Mouse (Mus musculus): ENCODE results near the gene Chrdl1. TPM values are rescaled to one million over a fixed set of nuclear protein-coding genes. Genes with fewer than 3 reads are reported as not detected.
A peak's percentile ranks its signal among the peaks of the same experiment; 100 is the strongest.

Chrdl1 gene
- polyA plus RNA-seq, 1 experiment, result not detected

- Histone ChIP-seq H3K79me2 (ENCODE audit: control insufficient read depth, insufficient read depth) (no peaks in the 10 kb centered on the region), H3K36me3 (ENCODE audit: control insufficient read depth, insufficient read depth) (no peaks in the 10 kb centered on the region), H3ac (ENCODE audit: control insufficient read depth, insufficient read length) (no peak overlapping the region), H3K4me3 (no peak overlapping the region), H3K27me3 (ENCODE audit: control insufficient read depth, insufficient read depth, insufficient read length) (no peaks in the 10 kb centered on the region), H3K4me2 (ENCODE audit: low read depth) (no peak overlapping the region)
- TF ChIP-seq MAX (IDR thresholded peaks at IDR 0.05; ENCODE audit: low read depth), result no peak
- no peak for TF ChIP-seq TCF3 (IDR thresholded peaks at IDR 0.05; ENCODE audit: insufficient read length, low read depth)
- no peak for TF ChIP-seq MYOD1 (IDR thresholded peaks at IDR 0.05; ENCODE audit: control insufficient read depth in 1 of 3, insufficient read length in 2 of 3, low read depth in 2 of 3)
- no peak for TF ChIP-seq REST (IDR thresholded peaks at IDR 0.05; ENCODE audit: insufficient read depth, insufficient read length)
- TF ChIP-seq USF1 (IDR thresholded peaks at IDR 0.05; ENCODE audit: low read depth), result no peak
- TF ChIP-seq SRF (IDR thresholded peaks at IDR 0.05; ENCODE audit: control insufficient read depth, insufficient read length, low read depth), result no peak
- TF ChIP-seq TCF12 (IDR thresholded peaks at IDR 0.05; ENCODE audit: insufficient read depth, poor library complexity, severe bottlenecking), result no peak
- no peak for TF ChIP-seq POLR2AphosphoS2 (IDR thresholded peaks at IDR 0.05; ENCODE audit: insufficient read length, low read depth)
- no peak for TF ChIP-seq POLR2A (IDR thresholded peaks at IDR 0.05; ENCODE audit: insufficient read length, low read depth)
These were observed 57.4 kb downstream of the Chrdl1 start for GRCm38 (mm10) chrX:143336661-143337060.

- Histone ChIP-seq H3K4me2 (ENCODE audit: low read depth) (no peak overlapping the region), H3ac (ENCODE audit: control insufficient read depth, insufficient read length) (no peak overlapping the region), H3K4me3 (no peak overlapping the region), H3K27me3 (ENCODE audit: control insufficient read depth, insufficient read depth, insufficient read length) (no peaks in the 10 kb centered on the region), H3K36me3 (ENCODE audit: control insufficient read depth, insufficient read depth) (no peaks in the 10 kb centered on the region), H3K79me2 (ENCODE audit: control insufficient read depth, insufficient read depth) (no peaks in the 10 kb centered on the region)
- TF ChIP-seq USF1 (IDR thresholded peaks at IDR 0.05; ENCODE audit: low read depth) (no peak), E2F4 (IDR thresholded peaks at IDR 0.05; ENCODE audit: insufficient read depth) (no peak), REST (IDR thresholded peaks at IDR 0.05; ENCODE audit: insufficient read depth, insufficient read length) (no peak), POLR2A (IDR thresholded peaks at IDR 0.05; ENCODE audit: insufficient read length, low read depth) (no peak)
These were observed 58.2 kb downstream of the Chrdl1 start for GRCm38 (mm10) chrX:143335846-143336245.

GRCm38 (mm10) chrX:143313166-143313565 lies 80.9 kb downstream of the Chrdl1 start:
- H3K79me2 ChIP-seq (ENCODE audit: control insufficient read depth, insufficient read depth), result no peaks in the 10 kb centered on the region

GRCm38 (mm10) chrX:143294726-143295125 lies 99.3 kb downstream of the Chrdl1 start:
- Histone ChIP-seq H3K79me2 (ENCODE audit: control insufficient read depth, insufficient read depth) (no peaks in the 10 kb centered on the region), H3ac (ENCODE audit: control insufficient read depth, insufficient read length) (no peak overlapping the region), H3K27me3 (ENCODE audit: control insufficient read depth, insufficient read depth, insufficient read length) (no peaks in the 10 kb centered on the region), H3K4me3 (no peak overlapping the region), H3K36me3 (ENCODE audit: control insufficient read depth, insufficient read depth) (no peaks in the 10 kb centered on the region), H3K4me2 (ENCODE audit: low read depth) (no peak overlapping the region)
- TF ChIP-seq POLR2A (IDR thresholded peaks at IDR 0.05; ENCODE audit: insufficient read length, low read depth), result no peak

More at GRCm38 (mm10) chrX:143313166-143313565, 80.9 kb downstream of the Chrdl1 start:
- Histone ChIP-seq H3K36me3 (ENCODE audit: control insufficient read depth, insufficient read depth) (no peaks in the 10 kb centered on the region), H3ac (ENCODE audit: control insufficient read depth, insufficient read length) (no peak overlapping the region), H3K27me3 (ENCODE audit: control insufficient read depth, insufficient read depth, insufficient read length) (no peaks in the 10 kb centered on the region), H3K4me3 (no peak overlapping the region), H3K4me2 (ENCODE audit: low read depth) (peak overlapping the region; percentile 10)
- TF ChIP-seq TCF12 (IDR thresholded peaks at IDR 0.05; ENCODE audit: insufficient read depth, poor library complexity, severe bottlenecking), result no peak

- H3K4me2 ChIP-seq (ENCODE audit: low read depth), result no peak overlapping the region
- H3K79me2 ChIP-seq (ENCODE audit: control insufficient read depth, insufficient read depth), result no peaks in the 10 kb centered on the region
- H3K36me3 ChIP-seq (ENCODE audit: control insufficient read depth, insufficient read depth), result no peaks in the 10 kb centered on the region
- TF ChIP-seq MAX (IDR thresholded peaks at IDR 0.05; ENCODE audit: low read depth), result no peak
- TF ChIP-seq TCF12 (IDR thresholded peaks at IDR 0.05; ENCODE audit: insufficient read depth, poor library complexity, severe bottlenecking), result no peak
- TF ChIP-seq USF1 (IDR thresholded peaks at IDR 0.05; ENCODE audit: low read depth), result no peak
- H3K4me3 ChIP-seq, result no peak overlapping the region
- no peaks in the 10 kb centered on the region for H3K27me3 ChIP-seq (ENCODE audit: control insufficient read depth, insufficient read depth, insufficient read length)
- H3ac ChIP-seq (ENCODE audit: control insufficient read depth, insufficient read length), result no peak overlapping the region
These were observed 118.9 kb downstream of the Chrdl1 start for GRCm38 (mm10) chrX:143275202-143275601.

- Histone ChIP-seq H3K4me2 (ENCODE audit: low read depth) (no peak overlapping the region), H3ac (ENCODE audit: control insufficient read depth, insufficient read length) (no peak overlapping the region), H3K4me3 (no peak overlapping the region), H3K36me3 (ENCODE audit: control insufficient read depth, insufficient read depth) (no peaks in the 10 kb centered on the region), H3K79me2 (ENCODE audit: control insufficient read depth, insufficient read depth) (no peaks in the 10 kb centered on the region), H3K27me3 (ENCODE audit: control insufficient read depth, insufficient read depth, insufficient read length) (no peaks in the 10 kb centered on the region)
- TF ChIP-seq REST (IDR thresholded peaks at IDR 0.05; ENCODE audit: insufficient read depth, insufficient read length) (no peak), MYOG (IDR thresholded peaks at IDR 0.05; ENCODE audit: control insufficient read depth in 1 of 3, insufficient read depth in 1 of 3, insufficient read length in 2 of 3, low read depth in 2 of 3) (no peak), CEBPB (IDR thresholded peaks at IDR 0.05; ENCODE audit: insufficient read depth, poor library complexity, severe bottlenecking) (no peak), POLR2AphosphoS2 (IDR thresholded peaks at IDR 0.05; ENCODE audit: insufficient read length, low read depth) (no peak), POLR2A (IDR thresholded peaks at IDR 0.05; ENCODE audit: insufficient read length, low read depth) (no peak)
These were observed 143.4 kb downstream of the Chrdl1 start for GRCm38 (mm10) chrX:143250709-143251108.

Other genes starting within 250 kb of the Chrdl1 start
- gene Pak3, start 124.3 kb upstream of the Chrdl1 start, polyA plus RNA-seq (2012; fragmentation: generic; extraction: Trizol), result 0.55 TPM